Mouse (Mus musculus) intestine, embryonic 15.5 days (tissue): ENCODE results near the gene Cactin. TPM values are rescaled to one million over a fixed set of nuclear protein-coding genes. Genes with fewer than 3 reads are reported as not detected.

Experiments used
- ATAC-seq: fragments of 200-750 bp; cut with Nextera tagmentation; 2 replicates; pipeline ENCODE4 v1.8.0; 2017; ENCODE audit warnings: moderate TSS enrichment, moderate library complexity
- H3K27ac ChIP-seq: fragments of 300-500 bp; sonication (generic); 2 replicates; pipeline ENCODE4 v1.5.1; 2015; ENCODE audit warnings: mild to moderate bottlenecking, inconsistent platforms
- H3K27me3 ChIP-seq: fragments of 300-500 bp; sonication (generic); replicated peaks from 2 replicates; pipeline ENCODE4 v1.6.1; 2015; ENCODE audit warnings: inconsistent platforms
- H3K36me3 ChIP-seq: fragments of 300-500 bp; sonication (generic); 2 replicates; pipeline ENCODE4 v1.6.1; 2015; ENCODE audit warnings: inconsistent platforms
- H3K4me1 ChIP-seq: fragments of 300-500 bp; sonication (generic); replicated peaks from 2 replicates; pipeline ENCODE4 v1.6.1; 2015; ENCODE audit warnings: inconsistent platforms
- H3K4me2 ChIP-seq: fragments of 300-500 bp; sonication (generic); replicated peaks from 2 replicates; pipeline ENCODE4 v1.6.1; 2015; ENCODE audit warnings: mild to moderate bottlenecking, inconsistent platforms
- H3K4me3 ChIP-seq: fragments of 300-500 bp; sonication (generic); replicated peaks from 2 replicates; pipeline ENCODE4 v1.5.1; 2015; ENCODE audit warnings: inconsistent platforms
- H3K9ac ChIP-seq: fragments of 300-500 bp; sonication (generic); 2 replicates; pipeline ENCODE4 v1.6.1; 2015; ENCODE audit warnings: inconsistent platforms
- H3K9me3 ChIP-seq: fragments of 300-500 bp; sonication (generic); 2 replicates; pipeline ENCODE4 v1.6.1; 2016; ENCODE audit warnings: inconsistent platforms
- WGBS: fragments of 180-500 bp; shearing (Covaris S2); methylation state at CpG from one replicate; pipeline ENCODE4 v1.1.7; 2015; 5-methylcytosine and 5-hydroxymethylcytosine counted together
- polyA plus RNA-seq: library from polyadenylated mRNA; unstranded; fragments of >200 nt; fragmentation: Nextera tagmentation; extraction: Ambion mirVana; gene quantifications from 2 replicates; pipeline ENCODE4 v1.2.1, GENCODE M21; 2015

Gene Cactin
- polyA plus RNA-seq, 1 experiment from 2014 or later: 38.7 TPM

- peak; percentile 93 for ATAC-seq
- Histone ChIP-seq H3K9ac (peak within 1 kb of the TSS; percentile 82), H3K27ac (peak within 1 kb of the TSS; percentile 78), H3K4me2 (peak within 1 kb of the TSS; percentile 84), H3K36me3 (0 out of 2 replicates have a peak, but pooled peaks cover 9% of the 10 kb centered on the region), H3K4me3 (peak within 1 kb of the TSS; percentile 78), H3K4me1 (peaks cover 37% of the 10 kb centered on the region), H3K9me3 (no peaks in the 10 kb centered on the region), H3K27me3 (no peaks in the 10 kb centered on the region)
- WGBS: under 1% methylated on average over 54 of the region's 54 CpGs
Observed at GRCm38 (mm10) chr10:81350351-81351063, 29.6 kb downstream of the Cactin start, which contains the start of gene Hmg20b. Gene Hmg20b, minus strand, starts transcription at chr10:81350480.

DNA sequence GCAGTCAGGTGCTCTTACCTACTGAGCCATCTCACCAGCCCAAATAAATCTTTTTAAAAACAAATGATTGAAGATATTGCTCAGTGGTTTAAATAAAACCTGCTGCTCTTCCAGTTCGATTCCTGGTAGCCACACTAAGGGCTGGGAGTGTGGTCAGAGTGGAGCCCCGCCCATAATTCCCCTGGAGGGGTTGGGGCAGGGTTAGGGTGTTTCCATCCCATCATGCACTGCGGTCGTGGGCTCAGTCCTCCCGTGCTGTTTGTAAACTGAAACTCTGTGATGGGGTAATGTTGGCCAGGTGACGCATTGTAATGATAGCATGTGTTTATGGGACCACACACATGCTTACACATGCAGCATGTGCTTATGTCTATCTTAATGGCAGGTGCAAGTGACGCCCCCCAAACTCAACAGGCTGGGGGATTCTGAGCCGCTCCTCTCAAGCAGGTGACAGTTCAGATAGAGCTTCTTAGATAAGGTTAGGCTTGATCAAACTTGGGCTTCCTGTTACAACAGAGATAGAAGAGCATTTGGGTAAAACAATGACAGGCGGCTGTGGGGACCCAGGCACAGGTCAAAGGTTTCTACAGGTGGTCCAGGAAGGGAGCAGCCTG is 30.9 kb downstream of the Cactin start:
- 14% methylated on average over 9 of the region's 9 CpGs for WGBS
- peak overlapping the region; percentile 40; the same call in 1 of the 2 replicates for H3K27ac ChIP-seq
- H3K4me2 ChIP-seq: peak overlapping the region; percentile 35; the same call in 1 of the 2 replicates

DNA sequence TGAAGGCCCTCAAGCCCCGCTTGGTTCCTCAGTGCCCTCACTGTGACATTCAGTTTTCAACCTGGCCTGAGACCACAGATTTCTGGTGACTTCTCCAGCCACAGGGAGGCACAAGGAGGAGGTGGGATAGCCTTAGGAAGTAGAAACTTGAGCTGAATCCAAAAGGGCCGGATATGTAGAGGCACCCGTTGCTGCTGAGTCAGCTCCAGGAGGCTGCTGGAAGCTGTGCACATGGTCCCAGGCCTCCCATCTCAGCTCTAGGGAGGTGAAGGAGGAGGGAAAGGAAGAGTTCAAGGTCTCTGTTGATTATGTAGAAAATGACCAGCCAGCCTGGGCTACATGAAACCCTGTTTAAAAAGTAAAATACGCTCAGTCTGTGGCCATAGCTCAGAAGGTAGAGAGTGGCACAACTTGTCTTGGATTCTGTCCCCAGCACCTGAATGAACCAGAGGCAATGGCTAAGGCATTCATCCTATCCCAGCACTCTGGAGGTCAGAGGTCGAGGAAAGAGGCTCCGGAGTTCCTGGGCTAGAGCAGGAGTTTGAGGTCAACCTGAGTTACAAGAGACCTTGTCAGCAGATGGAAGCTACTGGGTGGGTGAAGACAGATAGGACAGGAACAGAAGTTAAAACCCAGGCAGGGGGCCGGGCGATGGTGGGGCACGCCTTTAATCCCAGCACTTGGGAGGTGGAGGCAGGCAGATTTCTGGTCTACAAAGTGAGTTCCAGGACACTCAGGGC is 34.0 kb downstream of the Cactin start:
- Histone ChIP-seq H3K27me3 (no peaks in the 10 kb centered on the region), H3K9me3 (no peaks in the 10 kb centered on the region), H3K9ac (peak overlapping the region; percentile 13; the same call in 1 of the 2 replicates), H3K4me2 (no peak overlapping the region), H3K36me3 (no peaks in the 10 kb centered on the region), H3K4me1 (peaks cover 35% of the 10 kb centered on the region), H3K27ac (no peak overlapping the region), H3K4me3 (no peak overlapping the region)
- ATAC-seq: no peak
- 74% methylated on average over 9 of the region's 9 CpGs for WGBS

More for the DNA sequence above, 30.9 kb downstream of the Cactin start:
- Histone ChIP-seq H3K36me3 (0 out of 2 replicates have a peak, but pooled peaks cover 6% of the 10 kb centered on the region), H3K9me3 (no peaks in the 10 kb centered on the region), H3K4me1 (peaks cover 37% of the 10 kb centered on the region), H3K4me3 (no peak overlapping the region), H3K27me3 (no peaks in the 10 kb centered on the region), H3K9ac (no peak overlapping the region; the same call in 1 of the 2 replicates)
- no peak for ATAC-seq

DNA sequence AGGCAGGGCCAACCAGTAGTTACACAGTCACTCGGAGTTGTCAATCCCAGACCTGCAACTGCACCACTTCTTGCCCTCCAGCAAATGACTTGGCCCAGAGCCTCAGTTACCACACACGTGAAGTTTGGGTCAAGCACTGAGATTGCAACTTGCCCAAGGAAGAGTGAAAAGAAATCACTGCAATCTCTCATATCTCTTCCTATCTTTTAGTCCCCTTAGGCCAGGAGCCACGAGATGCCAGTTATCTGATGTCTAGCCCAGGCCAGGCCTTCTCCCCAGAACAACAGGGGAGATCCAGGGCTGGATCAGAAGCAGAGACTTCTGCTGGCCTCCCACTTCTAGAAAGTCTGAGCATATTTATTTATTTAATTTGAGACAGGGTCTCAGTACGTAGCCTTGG is 34.6 kb downstream of the Cactin start:
- Histone ChIP-seq H3K27me3 (no peaks in the 10 kb centered on the region), H3K4me2 (no peak overlapping the region), H3K27ac (no peak overlapping the region), H3K4me1 (peaks cover 38% of the 10 kb centered on the region), H3K4me3 (no peak overlapping the region), H3K9ac (no peak overlapping the region), H3K9me3 (no peaks in the 10 kb centered on the region), H3K36me3 (no peaks in the 10 kb centered on the region)
- no peak for ATAC-seq
- WGBS: 88% methylated on average over 4 of the region's 4 CpGs

DNA sequence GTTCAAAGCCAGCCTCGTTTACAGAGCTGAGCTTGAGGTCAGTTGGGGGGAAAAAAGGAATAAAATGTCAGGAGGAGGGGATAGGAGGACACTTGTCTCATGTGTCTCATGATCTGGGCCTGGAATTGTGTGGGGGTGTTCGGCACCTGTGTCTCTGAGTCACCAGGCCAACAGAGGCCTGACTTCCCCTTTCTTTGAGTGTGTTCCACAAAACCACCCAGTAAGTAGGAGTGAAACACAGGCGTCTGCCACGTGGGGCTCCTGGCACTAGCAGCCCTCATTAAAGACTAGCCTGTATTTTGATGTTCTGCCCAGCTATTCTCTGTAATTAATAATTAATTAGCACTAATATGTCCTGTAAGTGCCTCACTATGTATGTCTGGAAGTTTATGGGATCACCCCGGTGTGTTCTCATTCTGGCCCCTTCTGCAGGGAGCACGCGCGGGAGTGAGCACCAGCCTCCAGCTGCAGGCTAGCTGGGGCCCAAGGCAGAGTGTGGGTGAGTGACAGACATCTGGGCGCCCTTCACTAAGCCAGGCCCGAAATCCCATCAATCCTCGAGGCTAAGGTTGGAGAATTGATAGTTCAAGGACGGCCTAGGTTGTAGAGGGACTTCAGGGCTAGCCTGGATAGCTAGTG is 35.6 kb downstream of the Cactin start:
- H3K27me3 ChIP-seq: no peaks in the 10 kb centered on the region
- H3K4me1 ChIP-seq: peaks cover 42% of the 10 kb centered on the region
- H3K36me3 ChIP-seq: peaks cover 3% of the 10 kb centered on the region; the same call in 1 of the 2 replicates
- no peak overlapping the region for H3K27ac ChIP-seq
- H3K4me3 ChIP-seq: no peak overlapping the region
- H3K4me2 ChIP-seq: peak overlapping the region; percentile 99
- H3K9ac ChIP-seq: no peak overlapping the region
- 54% methylated on average over 12 of the region's 12 CpGs for WGBS
- H3K9me3 ChIP-seq: no peaks in the 10 kb centered on the region
- ATAC-seq: no peak

GRCm38 (mm10) chr10:81356991-81357844 is 36.3 kb downstream of the Cactin start, which contains the start of gene Mfsd12:
Gene Mfsd12, plus strand, starts transcription at chr10:81357491.
- Histone ChIP-seq H3K4me1 (peaks cover 37% of the 10 kb centered on the region), H3K4me2 (peak within 1 kb of the TSS; percentile 99), H3K9ac (peak within 1 kb of the TSS; percentile 91), H3K36me3 (peaks cover 3% of the 10 kb centered on the region; the same call in 1 of the 2 replicates), H3K27ac (peak within 1 kb of the TSS; percentile 59), H3K9me3 (no peaks in the 10 kb centered on the region), H3K4me3 (peak within 1 kb of the TSS; percentile 88), H3K27me3 (no peaks in the 10 kb centered on the region)
- peak; percentile 90 for ATAC-seq
- 2% methylated on average over 79 of the region's 79 CpGs for WGBS

DNA sequence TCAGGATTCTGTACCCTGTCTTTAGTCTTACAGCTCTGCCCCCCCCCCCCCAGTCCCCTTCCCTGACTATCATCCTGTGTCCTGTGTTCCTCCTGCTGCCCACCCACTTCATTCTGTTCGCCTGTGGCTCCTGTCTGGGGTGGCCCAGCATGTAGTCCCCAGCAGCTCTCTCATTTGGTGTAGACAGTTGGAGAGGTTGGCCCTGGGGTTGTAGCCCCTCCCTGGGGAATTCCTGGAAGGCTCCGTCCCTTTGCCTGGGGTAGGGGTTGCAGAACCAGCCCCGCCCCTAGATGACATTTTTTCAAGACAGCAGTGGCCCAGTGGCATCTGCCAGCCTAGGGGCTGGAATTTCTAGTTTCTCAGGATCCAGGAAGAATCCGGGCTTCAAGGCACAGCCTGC is 37.3 kb downstream of the Cactin start:
- Histone ChIP-seq H3K4me1 (peaks cover 44% of the 10 kb centered on the region), H3K27me3 (0 out of 2 replicates have a peak, but pooled peaks cover under 1% of the 10 kb centered on the region), H3K9me3 (no peaks in the 10 kb centered on the region), H3K9ac (peak overlapping the region; percentile 91), H3K4me3 (peak overlapping the region; percentile 88), H3K27ac (peak overlapping the region; percentile 59), H3K4me2 (peak overlapping the region; percentile 99), H3K36me3 (peaks cover 3% of the 10 kb centered on the region; the same call in 1 of the 2 replicates)
- ATAC-seq: no peak
- WGBS: 35% methylated on average over 4 of the region's 4 CpGs

DNA sequence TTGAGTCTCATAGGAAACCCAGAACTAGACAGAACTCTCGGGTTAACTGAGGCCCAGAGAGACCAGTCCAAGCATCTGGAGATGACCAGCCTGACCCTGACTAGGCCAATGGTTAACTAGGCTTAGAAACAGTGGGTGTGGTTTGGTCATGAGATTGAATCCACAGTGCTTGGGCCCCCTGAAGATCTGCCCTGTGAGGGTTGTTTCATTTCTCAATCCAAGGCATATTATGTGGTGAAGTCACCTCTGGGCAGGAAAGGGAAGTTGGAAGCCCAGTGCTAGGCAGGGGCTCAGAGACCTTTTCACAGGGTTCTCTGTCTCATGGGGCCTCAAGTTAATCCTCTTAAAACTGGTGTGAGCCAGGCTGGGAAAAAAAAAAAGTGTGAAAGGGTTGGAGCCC is 37.9 kb downstream of the Cactin start:
- H3K9me3 ChIP-seq: no peaks in the 10 kb centered on the region
- peak overlapping the region; percentile 88; the same call in 1 of the 2 replicates for H3K4me3 ChIP-seq
- 63% methylated on average over 1 of the region's 1 CpGs for WGBS
- peak overlapping the region; percentile 99 for H3K4me2 ChIP-seq
- peak; percentile 24 for ATAC-seq
- H3K27ac ChIP-seq: peak overlapping the region; percentile 59
- peak overlapping the region; percentile 91; the same call in 1 of the 2 replicates for H3K9ac ChIP-seq
- H3K4me1 ChIP-seq: peaks cover 50% of the 10 kb centered on the region
- H3K36me3 ChIP-seq: peaks cover 3% of the 10 kb centered on the region; the same call in 1 of the 2 replicates
- H3K27me3 ChIP-seq: peaks cover 7% of the 10 kb centered on the region

DNA sequence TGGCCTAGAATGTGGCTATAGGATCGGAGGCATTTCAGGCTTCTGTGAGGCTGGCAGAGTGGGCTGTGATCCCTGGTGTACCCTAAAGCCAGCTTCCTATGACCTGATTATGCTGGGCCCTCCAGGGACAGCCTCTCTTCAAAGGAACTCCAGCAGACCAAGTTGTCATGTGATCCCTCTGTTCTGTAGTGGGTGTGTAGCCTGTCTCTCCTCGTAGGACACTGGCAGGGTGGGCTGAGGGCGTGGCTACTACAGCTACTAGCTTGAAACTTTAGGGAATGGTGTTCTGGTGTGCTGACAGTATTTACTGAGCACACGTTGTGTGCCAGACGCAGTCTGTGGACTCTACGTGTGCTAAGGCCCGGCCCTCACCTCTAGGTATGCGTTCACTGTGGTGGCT is 39.8 kb downstream of the Cactin start:
- Histone ChIP-seq H3K27me3 (peaks cover 10% of the 10 kb centered on the region), H3K4me3 (no peak overlapping the region), H3K9me3 (no peaks in the 10 kb centered on the region), H3K4me2 (no peak overlapping the region; the same call in 1 of the 2 replicates), H3K36me3 (peaks cover 3% of the 10 kb centered on the region; the same call in 1 of the 2 replicates), H3K4me1 (peaks cover 69% of the 10 kb centered on the region), H3K9ac (peak overlapping the region; percentile 12; the same call in 1 of the 2 replicates), H3K27ac (no peak overlapping the region)
- no peak for ATAC-seq
- 56% methylated on average over 8 of the region's 8 CpGs for WGBS

DNA sequence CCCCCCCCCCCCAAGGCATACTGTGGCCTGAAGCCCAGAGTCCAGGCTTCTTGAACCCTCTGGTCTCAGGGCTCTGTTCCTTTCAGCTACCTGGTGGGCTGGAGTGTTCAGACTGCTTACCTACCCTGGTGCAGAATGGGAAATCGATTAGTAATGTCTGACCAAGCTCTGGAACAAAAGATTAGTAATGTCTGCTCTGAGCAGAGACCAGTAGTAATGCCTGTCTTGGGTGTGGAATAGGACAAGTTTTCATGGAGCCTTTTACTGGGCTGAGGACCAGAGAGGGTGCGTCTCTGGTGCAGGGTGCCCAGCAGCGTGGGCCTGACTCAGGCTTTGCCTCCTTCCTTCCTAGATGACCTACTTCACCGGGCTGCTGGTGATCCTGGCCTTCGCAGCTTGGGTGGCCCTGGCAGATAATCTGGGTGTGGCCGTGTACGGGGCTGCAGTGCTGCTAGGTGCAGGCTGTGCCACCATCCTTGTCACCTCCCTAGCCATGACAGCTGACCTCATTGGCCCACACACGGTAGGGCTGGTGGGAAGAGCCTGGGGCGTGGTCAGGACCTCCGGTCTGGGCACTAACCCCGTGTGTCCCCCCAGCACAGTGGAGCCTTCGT is 41.5 kb downstream of the Cactin start:
- H3K9ac ChIP-seq: no peak overlapping the region
- WGBS: 69% methylated on average over 12 of the region's 12 CpGs
- H3K4me2 ChIP-seq: no peak overlapping the region; the same call in 1 of the 2 replicates
- H3K27me3 ChIP-seq: peaks cover 10% of the 10 kb centered on the region
- H3K4me1 ChIP-seq: peaks cover 69% of the 10 kb centered on the region
- no peak overlapping the region for H3K4me3 ChIP-seq
- no peaks in the 10 kb centered on the region for H3K9me3 ChIP-seq
- peak; percentile 11; the same call in 1 of the 2 replicates for ATAC-seq
- H3K36me3 ChIP-seq: peaks cover 12% of the 10 kb centered on the region
- H3K27ac ChIP-seq: 0 out of 2 replicates have a peak overlapping the region, but pooled peaks have one; percentile 29
